Mouse (Mus musculus): Measurements from ENCODE around the gene H2-Eb1.

H2-Eb1 gene

DNA sequence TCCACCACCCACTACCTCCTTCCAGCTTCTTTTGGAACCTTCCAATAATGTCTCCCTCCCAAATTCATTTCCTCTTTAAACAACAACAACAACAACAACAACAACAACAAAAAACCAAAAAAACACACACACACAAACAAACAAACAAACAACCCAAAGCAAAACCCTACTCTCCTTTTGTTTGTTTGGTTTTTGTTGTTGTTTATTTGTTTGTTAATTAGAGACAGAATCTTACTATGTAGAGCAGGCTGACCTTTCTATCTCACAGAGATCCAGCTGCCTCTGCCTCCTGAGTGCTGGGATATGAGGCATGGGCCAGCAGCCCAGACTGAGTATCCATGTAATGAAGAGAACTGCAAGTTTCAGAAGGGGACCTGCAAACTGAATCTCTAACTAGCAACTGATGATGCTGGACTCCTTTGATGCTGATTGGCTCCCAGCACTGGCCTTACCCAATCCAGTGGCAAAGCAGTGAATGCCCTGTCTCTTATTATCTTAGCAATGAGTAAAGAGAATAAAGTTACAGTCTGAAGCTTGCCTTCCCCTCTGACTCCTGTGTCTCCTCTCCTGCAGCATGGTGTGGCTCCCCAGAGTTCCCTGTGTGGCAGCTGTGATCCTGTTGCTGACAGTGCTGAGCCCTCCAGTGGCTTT is at the start of gene H2-Eb1:
Gene H2-Eb1, plus strand, starts transcription at position 488 of the 651 bp plus-strand sequence.
- peak; percentile 85 to 89 for DNase-seq

DNA sequence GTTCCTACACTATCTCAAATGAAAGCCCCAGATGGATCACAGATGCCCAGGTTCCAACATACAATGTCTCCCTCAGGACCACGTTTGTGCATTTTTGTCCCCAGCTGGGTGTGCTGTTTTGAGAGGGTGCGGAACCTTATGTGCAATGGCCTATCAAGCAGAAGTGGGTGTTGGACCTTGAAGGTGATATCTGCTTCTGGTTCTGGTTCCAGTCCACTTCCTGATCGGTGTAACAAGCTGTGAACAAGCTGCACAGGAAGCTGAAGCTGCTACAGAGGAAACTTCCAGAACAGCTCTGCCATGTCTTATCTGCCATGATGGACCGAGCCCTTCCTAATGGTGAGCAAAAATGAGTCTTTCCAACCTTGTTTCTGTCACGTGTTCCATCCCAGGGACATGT is 49.2 kb upstream of the H2-Eb1 start:
- DNase-seq, result no peak

DNA sequence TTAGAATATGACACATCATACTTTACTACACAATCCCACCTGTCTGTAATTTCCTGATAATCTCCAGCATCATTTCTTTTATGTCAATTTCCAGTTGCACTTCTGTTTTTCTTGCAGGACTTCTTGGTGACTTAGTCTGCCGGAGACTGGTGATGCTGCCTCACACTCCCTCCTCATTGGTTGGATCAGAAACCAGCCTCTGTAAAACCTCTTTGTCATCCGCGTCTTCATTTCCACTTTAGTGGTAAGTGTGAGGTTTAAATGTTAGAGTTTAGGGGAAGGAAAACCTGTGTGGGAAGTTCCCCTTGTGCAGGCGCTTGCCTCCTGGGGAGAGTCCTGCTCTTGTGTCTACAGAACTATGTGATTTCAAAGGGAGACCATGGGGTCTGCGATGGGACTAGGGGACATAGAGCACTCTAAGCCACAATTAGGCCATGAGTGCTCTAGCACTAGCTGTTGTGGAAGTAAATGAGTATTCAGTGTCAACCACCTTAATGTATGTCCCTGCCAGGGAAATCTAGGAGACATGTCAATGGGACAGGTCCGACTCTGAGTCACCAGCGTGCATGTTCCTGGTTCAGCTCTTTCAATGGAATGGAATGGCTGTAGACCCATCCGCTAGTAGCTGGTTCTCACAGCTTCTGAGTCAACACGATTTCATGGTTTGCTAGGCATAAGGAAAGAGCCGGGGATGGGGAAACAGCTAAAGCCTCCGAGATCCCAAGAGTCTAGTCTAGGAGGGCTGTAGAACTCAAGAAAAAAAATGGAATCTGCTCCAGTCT is 47.9 kb upstream of the H2-Eb1 start, which contains the start of gene H2-Ab1:
Gene H2-Ab1, plus strand, starts transcription at position 96 of the 782 bp plus-strand sequence.
- peak; percentile 81 to 83 for DNase-seq

DNA sequence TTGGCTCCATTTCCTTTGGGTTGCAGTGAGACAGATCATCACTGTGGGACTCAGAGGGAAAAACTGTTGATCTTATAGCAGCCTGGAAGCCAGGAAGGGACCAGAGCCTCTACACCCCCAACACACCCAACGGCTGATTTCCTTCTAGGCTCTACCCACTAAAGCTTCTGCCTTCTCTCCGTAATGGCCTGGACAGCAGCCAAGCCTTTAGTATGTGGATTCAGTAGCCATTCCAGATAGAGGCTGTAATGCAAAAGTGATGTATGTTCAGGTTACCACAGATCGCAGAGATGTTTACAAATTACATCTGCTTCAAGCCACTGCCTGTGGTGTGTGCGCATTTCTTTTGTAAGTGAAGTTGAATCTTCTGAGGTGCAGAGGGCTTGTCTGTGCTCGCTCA is 45.1 kb upstream of the H2-Eb1 start:
- DNase-seq, result peak in 1 of 2 experiments; percentile 4

DNA sequence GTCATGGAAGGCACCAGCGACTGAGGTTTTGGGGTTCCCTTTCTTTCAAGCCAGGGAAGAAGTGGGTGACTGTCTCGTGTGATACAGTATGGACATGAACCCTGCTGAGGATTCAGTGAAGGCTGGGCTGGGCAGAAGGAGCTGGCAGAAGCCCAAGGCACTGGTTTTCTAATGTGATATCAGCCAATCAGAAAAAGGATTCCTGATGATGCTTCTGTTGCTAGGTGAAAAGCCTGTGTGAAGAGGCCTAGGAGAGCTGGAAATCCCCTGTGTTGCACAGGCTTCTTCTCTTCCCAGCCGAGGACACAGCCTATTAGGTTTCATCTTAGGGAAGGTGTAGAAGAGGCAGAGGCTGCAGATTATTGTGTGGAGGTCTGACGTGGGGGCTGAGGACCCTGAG is 44.2 kb upstream of the H2-Eb1 start:
- DNase-seq, result peak; percentile 74 to 85

DNA sequence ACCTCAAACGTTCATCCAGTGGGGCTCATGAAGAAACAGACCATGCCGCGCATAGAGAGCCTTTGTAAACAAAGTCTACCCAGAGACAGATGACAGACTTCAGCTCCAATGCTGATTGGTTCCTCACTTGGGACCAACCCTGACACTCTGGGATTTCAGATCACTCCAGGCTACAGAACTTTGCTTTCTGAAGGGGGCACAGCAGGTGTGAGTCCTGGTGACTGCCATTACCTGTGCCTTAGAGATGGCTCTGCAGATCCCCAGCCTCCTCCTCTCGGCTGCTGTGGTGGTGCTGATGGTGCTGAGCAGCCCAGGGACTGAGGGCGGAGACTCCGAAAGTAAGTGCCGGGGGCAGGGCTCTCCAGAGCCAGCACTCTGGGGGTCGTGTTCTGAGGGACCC is 42.6 kb upstream of the H2-Eb1 start:
- DNase-seq, result peak; percentile 73 to 80

DNA sequence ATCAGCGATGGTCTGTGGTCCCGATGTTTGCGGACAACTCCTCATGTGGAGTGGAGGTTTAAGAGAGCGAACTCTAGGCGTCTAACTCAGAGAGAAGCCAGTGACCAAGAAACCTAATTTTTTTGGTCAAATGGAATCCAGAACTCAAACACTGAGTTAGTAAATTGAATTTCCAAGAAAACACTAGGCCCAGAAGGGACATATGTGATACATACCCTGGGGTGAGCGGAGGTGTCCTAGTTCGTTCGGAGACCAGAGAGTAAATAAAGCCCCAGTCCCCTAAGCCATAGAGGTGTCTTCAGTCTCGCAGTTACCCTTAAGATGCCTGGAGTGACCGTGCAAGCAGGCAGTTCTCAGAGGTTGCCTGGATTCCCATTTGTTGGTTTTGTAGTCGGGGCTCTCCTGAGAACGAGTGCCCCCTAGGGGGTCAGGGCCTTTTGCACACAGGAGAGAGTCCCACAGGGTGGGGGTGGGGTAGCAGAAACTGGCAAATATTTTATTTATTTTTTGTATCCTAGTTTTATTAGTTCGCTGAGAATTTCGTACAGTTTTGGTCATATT is 41.8 kb upstream of the H2-Eb1 start:
- DNase-seq, result peak; percentile 32 to 54

DNA sequence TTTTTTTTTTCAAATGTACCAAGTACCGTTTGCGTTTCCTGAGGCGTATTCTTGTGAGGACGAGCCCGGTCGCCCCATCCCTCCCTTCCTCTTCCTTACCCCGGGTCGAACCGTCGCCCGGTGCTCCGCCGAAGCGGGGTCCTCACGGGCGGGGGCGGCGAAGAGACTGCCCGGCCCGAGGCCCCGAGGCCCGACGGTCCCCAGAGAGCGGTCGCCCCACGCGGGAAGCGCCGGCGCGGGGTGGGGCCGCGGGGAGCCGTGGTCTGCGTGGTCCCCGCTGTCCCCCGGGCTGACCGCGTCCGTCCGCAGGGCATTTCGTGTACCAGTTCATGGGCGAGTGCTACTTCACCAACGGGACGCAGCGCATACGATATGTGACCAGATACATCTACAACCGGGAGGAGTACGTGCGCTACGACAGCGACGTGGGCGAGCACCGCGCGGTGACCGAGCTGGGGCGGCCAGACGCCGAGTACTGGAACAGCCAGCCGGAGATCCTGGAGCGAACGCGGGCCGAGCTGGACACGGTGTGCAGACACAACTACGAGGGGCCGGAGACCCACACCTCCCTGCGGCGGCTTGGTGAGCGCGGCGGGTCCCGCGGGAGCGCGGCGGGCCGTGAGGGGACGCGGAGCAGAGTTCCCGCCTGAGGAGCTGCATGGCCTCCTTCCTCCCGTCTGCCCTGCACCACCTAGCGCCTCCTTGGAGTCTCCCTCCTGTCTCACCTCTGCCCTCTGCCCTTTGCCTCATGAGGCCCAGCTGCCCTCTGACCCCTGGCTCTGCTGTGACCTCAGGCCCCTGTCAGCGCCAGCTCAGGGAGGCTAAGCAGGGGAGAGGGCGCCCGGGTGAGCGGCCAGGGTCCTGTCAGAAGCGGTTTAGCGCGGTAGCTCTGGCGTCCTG is 41.0 kb upstream of the H2-Eb1 start:
- peak; percentile 3 to 42 for DNase-seq

DNA sequence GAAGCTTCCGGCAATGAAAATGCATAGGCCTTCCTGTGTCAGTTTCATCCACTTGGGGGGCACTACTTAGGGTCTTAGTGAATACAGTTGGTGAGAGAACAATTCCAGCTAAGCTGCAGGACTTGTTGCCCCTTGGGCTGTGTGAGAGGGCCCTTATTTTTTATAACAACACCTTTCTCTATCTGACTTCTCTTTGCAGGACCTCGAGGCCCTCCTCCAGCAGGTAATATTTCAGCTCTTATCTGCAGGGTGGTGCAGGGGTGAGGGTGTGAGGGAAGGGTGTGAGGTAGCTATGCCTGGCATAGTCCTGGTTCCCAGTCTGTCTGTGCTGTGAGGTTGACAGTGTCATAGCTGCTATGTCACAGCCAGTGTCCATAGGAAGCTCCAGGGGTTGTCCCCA is 37.4 kb upstream of the H2-Eb1 start:
- DNase-seq, result no peak

DNA sequence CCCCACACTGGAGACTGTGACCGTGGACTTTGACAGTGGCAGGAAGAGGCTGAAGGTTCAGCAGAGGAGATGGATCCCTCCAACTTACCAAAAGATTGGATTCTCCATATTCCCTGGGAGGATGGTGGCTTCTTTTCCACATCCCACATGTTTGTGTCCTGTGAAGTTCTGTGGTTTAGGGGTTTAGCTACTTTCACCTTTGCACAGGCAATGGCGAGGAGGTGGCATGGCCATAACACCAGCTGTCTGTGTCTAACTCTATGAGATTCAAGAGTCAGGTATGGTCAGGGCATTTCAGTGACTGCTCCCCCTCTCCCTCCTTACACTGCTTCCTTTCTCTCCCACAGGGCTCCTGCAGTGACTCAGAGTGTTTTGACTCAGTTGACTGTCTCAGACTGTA is 36.9 kb upstream of the H2-Eb1 start:
- no peak for DNase-seq

DNA sequence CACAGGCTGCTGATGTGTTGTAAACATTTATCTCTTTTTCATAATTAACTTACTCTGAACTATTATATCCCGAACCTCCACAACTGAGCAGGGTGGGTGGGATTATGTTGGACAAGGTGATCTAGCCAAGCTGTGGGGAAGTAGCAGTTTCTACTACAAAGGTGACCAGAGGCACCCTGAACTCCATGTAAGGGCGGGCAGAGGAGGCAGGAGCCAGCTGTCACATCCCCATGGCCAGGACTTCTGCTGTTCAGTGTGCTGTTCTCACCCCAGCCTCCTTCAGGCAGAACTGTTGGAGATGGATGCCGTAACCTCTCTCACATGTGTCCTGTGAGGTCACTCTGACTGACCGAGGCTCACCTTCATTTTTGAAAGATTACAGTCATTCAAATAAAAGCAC is 35.9 kb upstream of the H2-Eb1 start:
- no peak for DNase-seq

DNA sequence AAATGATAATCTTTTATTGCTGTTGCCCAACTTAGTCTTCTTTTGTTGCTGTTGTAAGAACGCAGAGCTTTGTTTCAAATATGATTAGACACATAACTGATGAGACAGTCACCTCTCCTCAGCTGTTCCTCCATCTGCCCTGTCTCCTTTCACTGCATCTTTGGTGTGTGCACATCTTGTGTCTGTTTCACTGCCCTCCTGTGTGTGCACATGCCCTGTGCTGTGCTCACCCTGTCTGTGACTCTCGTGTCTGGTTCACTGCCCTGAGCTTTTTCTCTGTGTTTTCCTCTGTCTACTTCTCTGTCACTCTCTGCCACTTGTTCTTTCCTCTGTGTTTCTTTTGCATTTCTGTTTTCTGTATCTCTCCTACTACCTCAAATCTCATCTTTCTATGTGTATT is 35.4 kb upstream of the H2-Eb1 start:
- DNase-seq, result no peak

DNA sequence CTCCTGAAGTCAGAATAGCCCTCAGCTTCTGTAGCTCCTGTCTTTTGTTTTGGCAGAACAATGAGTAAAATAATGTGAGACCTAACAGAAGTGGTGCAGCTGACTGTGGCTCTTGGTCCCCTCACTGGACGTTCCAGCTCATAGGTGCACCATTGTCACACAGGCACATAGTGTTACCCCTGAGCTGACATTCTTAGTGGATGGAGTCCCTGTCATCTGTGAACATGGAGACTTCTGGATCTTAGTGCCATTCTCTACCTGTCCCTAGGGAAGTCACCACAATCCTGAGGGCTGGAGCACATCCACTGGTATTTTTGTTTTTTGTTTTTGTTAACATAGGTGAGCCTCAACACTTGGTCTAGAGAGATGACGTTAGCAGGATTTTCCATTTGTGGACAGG is 34.7 kb upstream of the H2-Eb1 start:
- DNase-seq, result no peak

DNA sequence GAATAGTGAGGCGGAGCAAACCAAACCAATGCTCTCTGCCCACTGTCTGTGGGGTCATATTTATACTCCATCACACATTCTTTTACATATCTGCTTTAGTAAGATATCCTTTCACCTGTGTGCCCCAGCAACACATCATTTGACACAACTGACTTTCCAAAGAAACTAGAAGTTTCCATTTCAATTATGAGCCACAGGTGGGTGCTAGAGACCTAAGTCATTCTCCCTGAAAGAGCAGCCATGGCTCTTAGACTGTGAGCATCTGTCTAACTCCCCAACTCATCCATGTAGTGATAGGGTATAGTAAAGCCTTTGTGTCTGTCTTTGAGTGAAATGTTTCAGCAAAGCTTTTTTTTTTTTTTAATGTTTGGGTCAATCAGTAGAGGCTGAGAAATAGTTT is 33.6 kb upstream of the H2-Eb1 start:
- DNase-seq, result no peak

DNA sequence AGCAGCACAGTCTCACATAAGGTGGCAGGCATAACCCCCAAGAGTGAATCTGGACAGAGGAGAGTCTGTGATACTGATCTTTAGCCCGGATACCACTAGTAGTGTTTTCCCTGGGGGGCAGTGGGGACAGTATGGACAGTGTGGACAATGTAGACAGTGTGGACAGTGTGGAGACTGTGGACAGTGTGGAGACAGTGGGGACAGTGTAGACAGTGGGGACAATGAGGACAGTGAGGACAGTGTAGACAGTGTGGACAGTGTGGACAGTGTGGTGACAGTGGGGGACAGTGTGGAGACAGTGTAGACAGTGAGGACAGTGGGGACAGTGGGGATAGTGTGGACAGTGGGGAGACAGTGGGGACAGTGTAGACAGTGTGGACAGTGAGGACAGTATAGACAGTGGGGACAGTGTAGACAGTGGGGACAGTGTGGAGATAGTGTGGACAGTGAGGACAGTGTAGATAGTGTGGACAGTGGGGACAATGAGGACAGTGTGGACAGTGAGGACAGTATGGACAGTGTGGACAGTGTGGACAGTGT is 25.1 kb upstream of the H2-Eb1 start:
- DNase-seq, result no peak

DNA sequence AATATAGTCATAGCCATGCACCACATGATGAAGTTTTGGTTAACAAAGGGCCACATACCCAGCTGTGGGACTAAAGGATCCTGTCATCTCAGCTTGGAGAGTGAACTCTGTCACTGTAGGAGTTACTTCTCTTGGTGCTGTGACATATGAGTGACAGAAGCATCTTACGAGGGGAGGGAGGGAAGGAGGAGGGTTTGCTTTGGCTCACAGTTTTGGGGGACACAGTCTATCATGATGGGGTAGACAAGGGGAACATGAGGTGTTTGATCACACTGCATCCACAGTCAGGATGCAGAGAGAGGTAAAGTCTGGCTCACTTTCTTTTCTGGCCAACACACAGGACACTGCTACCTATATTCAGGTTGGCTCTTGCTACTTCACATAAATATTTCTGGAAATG is 23.8 kb upstream of the H2-Eb1 start:
- no peak for DNase-seq

DNA sequence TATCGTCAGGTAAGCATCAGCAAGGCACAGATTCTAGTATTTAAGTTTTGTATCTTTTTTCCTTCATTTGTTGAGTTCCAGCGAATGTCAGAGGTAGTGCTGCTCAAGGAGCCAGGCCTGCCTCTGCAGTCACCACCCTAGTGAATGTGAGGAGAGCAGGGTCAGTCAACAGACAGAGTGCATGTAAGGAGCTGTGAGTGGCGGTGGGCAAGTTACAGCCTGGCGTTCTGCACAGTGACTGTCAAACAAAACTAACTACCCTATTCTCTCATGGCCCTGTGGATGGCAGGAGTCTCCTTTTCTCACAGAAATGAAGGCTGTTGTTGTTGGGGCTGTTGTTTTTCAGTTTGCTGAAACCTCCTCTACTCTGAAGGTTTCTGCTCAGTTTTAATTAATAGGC is 20.3 kb upstream of the H2-Eb1 start:
- DNase-seq, result no peak

DNA sequence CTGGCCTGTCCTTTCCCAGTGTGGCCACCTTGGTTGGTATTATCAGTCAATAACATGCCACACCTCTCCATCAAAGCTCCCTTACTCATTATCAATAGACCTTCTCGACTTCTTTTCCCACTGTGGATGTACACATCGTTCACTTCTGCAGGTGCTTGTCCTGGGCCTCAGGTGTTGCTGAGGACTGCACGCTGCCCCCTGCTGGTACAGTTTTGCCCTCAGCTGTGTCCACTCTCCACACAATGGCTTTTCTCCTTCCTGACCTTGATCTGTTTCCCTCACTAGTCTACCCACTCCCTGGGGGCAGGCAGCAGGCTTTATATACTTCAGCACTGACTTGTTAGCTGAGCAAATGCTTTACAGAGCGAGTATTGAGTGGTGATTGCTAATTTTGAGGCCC is 19.8 kb upstream of the H2-Eb1 start:
- DNase-seq, result peak; percentile 63 to 72

DNA sequence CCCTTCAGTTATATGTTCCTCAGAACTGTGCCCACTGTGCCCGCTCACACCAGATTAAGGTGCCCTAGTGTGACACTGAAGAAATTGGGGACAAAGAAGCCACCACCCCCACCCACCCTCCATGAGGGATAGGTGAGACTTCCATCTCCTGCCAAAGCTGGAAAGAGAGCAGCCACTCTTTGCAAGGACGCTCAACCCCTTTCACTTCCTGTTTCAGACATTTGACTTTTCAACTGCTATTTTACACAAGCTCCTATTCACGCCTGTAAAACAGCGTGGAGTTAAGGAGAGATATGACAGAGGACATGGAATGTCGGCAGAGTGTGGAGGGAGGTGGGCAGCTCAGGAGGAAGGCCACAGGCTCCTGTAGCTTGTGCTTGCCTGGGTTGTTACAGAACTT is 19.2 kb upstream of the H2-Eb1 start:
- DNase-seq, result no peak

DNA sequence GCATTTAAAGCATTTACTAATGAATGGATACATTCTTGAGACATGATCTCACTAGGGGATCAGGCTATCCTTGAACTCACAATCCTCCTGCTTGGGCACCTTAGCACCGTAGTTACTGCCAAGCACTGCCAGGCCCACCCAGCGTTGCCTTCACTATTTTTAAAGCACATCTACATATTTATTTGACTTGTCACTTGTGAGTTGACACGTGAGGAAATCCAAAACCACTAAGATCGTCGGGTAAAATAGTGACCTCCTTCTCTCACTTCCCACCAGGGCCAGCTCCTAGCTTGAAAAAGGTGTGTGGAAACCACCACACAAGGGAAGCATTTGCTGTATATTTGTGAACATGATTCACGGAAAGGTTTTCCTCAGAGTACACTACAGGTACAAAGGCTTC is 18.7 kb upstream of the H2-Eb1 start:
- no peak for DNase-seq

DNA sequence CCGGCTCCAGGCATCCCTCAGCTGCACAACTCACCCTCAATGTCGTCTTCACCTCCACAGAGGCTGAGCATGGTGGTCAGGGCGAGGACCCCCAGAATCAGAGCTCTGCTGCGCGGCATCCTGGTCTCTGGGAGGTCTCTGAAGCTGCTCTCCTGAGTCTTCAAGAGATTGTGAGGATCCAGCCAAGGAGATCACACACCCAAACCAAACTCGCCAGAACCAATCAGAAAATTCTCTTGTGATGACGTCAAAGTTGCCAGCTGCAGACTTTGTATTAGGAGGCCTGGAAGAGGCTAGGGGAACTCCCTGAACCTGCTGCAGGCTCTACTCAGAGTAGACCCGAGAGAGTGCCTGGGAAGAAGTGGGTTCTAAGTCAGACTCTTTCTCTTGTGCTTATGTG is 18.0 kb upstream of the H2-Eb1 start, which contains the start of gene H2-Aa:
Gene H2-Aa, minus strand, starts transcription at position 176 of the 400 bp plus-strand sequence.
- DNase-seq, result peak; percentile 82 to 86

DNA sequence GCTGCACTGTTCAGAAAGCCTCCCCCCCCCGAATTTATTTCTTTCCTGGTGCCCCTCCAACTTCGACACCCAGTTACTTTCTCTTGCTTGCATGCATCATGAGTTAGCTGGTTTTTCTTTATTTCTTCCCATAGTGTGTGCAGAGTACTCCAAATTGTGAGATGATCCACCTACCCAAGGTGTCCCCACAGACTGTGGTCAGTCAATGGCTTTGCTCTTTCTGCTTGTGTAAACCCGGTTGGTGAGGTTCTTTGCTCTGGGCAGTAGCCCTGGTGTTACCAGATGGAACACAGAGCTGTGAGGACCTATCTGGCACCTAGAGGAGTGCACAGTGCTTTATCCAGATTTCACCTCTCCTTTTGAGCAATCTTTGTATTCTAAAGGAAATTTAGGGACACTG is 17.5 kb upstream of the H2-Eb1 start:
- no peak for DNase-seq

DNA sequence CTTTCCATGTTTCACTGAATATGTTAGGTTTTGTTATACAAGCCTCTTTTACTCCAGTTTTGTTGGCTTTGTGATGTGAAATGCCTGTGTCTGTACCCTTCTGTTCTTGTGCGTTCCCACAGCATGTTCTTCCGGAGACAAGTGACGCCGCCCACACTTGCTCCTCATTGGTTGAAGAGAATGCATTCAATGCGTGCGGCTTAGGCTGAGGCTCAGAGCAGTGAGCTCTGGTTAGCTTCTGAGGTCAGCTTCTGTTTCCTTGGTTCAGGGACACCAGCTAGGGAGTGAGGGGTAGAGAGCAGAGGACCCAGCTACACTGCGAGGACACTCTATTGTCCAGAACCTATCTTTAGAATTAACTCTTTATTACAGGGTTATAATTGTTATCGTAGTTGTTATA is 14.1 kb upstream of the H2-Eb1 start:
- peak; percentile 73 to 82 for DNase-seq
